Mouse (Mus musculus) myocyte (in vitro differentiated cells): ENCODE measurements around the gene Pkp4.

Experiments
- CEBPB ChIP-seq: IDR thresholded peaks from 2 replicates; pipeline ENCODE4 v1.6.1; 2011; ENCODE audit warnings: mild to moderate bottlenecking, moderate library complexity; ENCODE audit not compliant: poor library complexity, insufficient read depth, severe bottlenecking
- MYOD1 ChIP-seq, 3 experiments: IDR thresholded peaks; one replicate each; pipeline ENCODE4 v1.6.1; 2011; ENCODE audit warnings: control low read depth in 2 of 3, low read depth in 2 of 3, mild to moderate bottlenecking in 2 of 3, moderate library complexity in 1 of 3; ENCODE audit not compliant: insufficient read length in 2 of 3, control insufficient read depth in 1 of 3
- MYOG ChIP-seq, 3 experiments: IDR thresholded peaks; one replicate each; pipeline ENCODE4 v1.6.1; 2011; ENCODE audit warnings: control low read depth in 2 of 3, low read depth in 2 of 3, mild to moderate bottlenecking in 2 of 3; ENCODE audit not compliant: insufficient read length in 2 of 3, control insufficient read depth in 1 of 3, insufficient read depth in 1 of 3
- POLR2A ChIP-seq: IDR thresholded peaks from one replicate; pipeline ENCODE4 v1.6.1; 2011; ENCODE audit warnings: low read depth, mild to moderate bottlenecking, control low read depth, moderate library complexity; ENCODE audit not compliant: insufficient read length
- TCF12 ChIP-seq: IDR thresholded peaks from one replicate; pipeline ENCODE4 v1.6.1; 2011; ENCODE audit warnings: mild to moderate bottlenecking, control low read depth; ENCODE audit not compliant: poor library complexity, insufficient read depth, severe bottlenecking

DNA sequence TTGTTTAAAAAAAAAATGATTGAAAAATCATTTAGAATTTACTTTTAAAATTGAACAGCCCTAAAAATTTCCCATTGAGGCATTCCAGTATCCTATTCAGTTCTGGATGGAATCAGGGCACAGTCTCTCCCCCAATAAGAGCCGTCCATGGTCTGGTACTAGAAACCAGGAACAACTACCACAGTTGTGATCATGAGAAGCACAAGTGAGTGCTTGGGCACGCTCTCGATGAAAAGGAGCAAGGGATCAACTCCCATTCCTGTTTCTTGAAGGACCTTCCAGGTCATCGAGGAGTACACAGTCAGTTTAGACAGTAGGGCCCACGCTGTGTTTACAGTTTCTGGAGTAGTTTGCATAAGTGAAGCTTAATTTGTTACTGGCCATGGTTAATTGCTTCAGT is 123.6 kb downstream of the Pkp4 start:
- no peak for TF ChIP-seq MYOG (IDR thresholded peaks at IDR 0.05; ENCODE audit: control insufficient read depth in 1 of 3, insufficient read depth in 1 of 3, insufficient read length in 2 of 3, low read depth in 2 of 3)
- no peak for TF ChIP-seq MYOD1 (IDR thresholded peaks at IDR 0.05; ENCODE audit: control insufficient read depth in 1 of 3, insufficient read length in 2 of 3, low read depth in 2 of 3)
- TF ChIP-seq TCF12: no peak
- no peak for TF ChIP-seq POLR2A
- no peak for TF ChIP-seq CEBPB
